Mouse (Mus musculus): Measurements from ENCODE around the gene Acp2. TPM values are rescaled to one million over a fixed set of nuclear protein-coding genes. Genes with fewer than 3 reads are reported as not detected.

The Acp2 gene
- 35.1 and 36.6 TPM in 2 replicates for polyA plus RNA-seq (2015; fragmentation: Nextera tagmentation; extraction: Ambion mirVana)

DNA sequence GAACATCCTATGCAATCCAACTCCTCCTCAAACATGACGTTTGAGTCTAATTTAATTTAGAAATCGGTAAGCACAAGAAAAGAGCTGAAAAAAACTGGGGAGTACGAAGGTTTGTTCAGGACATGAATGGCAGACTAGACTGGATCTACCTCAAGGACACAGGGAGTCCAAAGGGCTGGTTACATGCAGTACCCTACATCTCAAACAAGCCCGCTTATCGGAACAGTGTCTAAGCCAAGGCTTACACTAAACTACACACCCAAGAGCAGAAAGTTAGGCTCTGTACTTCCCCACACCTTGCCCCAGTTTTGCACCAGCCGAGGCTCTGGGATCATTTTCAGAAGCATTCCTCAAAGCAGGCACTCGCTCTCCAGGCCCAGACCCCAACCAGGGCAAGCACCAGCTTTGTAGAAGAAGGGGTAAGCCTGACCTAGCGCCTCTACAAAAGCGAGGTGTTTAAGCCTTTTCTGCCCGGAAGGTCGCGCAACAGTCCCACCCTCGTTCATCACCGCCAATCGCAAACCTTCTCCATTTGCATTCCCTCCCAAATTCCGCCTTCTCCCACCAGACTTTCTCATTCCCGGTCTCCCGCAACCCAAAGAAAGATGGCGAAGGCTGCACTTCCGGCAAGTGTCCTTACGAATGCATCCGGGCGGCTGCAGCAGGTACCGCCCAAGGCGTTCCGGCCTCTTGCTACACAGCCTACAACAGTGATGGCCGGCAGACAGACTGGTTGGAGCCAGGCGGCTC, at the start of gene Acp2, which contains the start of gene Nr1h3:
TSS of gene Acp2 (plus strand) at position 664 of the 750 bp plus-strand sequence.
TSS of gene Nr1h3 (minus strand) at position 613 of the 750 bp plus-strand sequence.
- peak within 1 kb of the TSS; percentile 56 for H3K4me3 ChIP-seq (replicated peaks)
- H3K9me3 ChIP-seq (replicated peaks) = no peaks in the 10 kb centered on the region
- H3K27me3 ChIP-seq (replicated peaks) = no peaks in the 10 kb centered on the region
- peaks cover 32% of the 10 kb centered on the region for H3K4me1 ChIP-seq
- 3% methylated on average over 28 of the region's 28 CpGs for WGBS
- peak within 1 kb of the TSS; percentile 74 for H3K4me2 ChIP-seq
- H3K36me3 ChIP-seq = peaks cover 16% of the 10 kb centered on the region
- ATAC-seq (ENCODE audit: low FRiP score) = peak; percentile 95
- peak within 1 kb of the TSS; percentile 63 for H3K9ac ChIP-seq (replicated peaks)
- H3K27ac ChIP-seq (replicated peaks) = peak within 1 kb of the TSS; percentile 93

DNA sequence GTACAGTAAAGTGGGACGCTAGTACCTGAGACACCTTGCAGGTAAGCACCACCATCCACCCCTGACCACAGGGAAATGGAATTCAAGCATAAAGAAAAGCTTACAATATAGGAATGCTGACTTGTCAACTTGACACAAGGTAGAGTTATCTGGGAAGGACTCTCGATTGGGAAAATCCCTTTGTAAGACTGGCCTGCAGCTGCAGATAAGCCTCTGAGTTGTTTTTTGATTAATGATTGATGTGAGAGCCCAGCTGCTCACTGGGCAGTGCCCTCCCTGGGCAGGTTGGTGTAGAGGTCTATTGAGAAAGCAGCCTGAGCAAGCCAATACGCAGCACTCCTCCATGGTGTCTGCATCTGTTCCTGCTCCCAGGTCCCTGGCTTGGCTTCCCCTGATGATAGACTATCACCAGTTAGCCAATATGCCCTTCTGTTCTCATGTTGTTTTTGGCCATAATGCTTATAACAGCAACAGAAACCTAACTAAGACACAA, 49.8 kb upstream of the Acp2 start:
- no peak overlapping the region for H3K27ac ChIP-seq (replicated peaks)
- H3K9ac ChIP-seq (replicated peaks) = no peak overlapping the region
- H3K27me3 ChIP-seq (replicated peaks) = no peaks in the 10 kb centered on the region
- WGBS = 91% methylated on average over 3 of the region's 3 CpGs
- ATAC-seq (ENCODE audit: low FRiP score) = no peak
- H3K9me3 ChIP-seq (replicated peaks) = no peaks in the 10 kb centered on the region
- H3K36me3 ChIP-seq = peaks cover 76% of the 10 kb centered on the region
- H3K4me2 ChIP-seq = no peak overlapping the region
- no peak overlapping the region for H3K4me3 ChIP-seq (replicated peaks)
- H3K4me1 ChIP-seq = no peaks in the 10 kb centered on the region

DNA sequence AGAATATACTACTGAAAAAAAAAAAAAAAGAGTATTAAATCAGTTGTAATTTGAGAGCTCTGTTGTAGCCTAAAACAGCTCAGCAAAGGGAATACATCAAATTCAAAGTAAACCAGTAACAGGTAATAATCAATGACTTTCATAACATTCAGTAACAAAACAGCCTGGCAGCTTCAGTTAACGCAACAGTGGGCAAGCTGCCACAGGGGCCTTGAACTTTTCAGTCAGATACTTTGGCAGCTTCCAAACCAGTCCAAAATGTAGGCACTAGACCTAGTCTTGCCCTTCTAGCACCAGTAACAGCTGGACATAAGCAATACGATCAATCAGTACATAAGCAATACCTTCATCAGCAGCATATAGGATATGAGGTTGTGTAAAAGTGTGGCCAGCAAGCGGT, 48.6 kb upstream of the Acp2 start:
- no peaks in the 10 kb centered on the region for H3K27me3 ChIP-seq (replicated peaks)
- no peak overlapping the region for H3K9ac ChIP-seq (replicated peaks)
- no peak overlapping the region for H3K27ac ChIP-seq (replicated peaks)
- H3K4me1 ChIP-seq = no peaks in the 10 kb centered on the region
- H3K36me3 ChIP-seq = peaks cover 79% of the 10 kb centered on the region
- H3K4me3 ChIP-seq (replicated peaks) = no peak overlapping the region
- WGBS = 97% methylated on average over 3 of the region's 3 CpGs
- no peak overlapping the region for H3K4me2 ChIP-seq
- H3K9me3 ChIP-seq (replicated peaks) = no peaks in the 10 kb centered on the region
- no peak for ATAC-seq (ENCODE audit: low FRiP score)

DNA sequence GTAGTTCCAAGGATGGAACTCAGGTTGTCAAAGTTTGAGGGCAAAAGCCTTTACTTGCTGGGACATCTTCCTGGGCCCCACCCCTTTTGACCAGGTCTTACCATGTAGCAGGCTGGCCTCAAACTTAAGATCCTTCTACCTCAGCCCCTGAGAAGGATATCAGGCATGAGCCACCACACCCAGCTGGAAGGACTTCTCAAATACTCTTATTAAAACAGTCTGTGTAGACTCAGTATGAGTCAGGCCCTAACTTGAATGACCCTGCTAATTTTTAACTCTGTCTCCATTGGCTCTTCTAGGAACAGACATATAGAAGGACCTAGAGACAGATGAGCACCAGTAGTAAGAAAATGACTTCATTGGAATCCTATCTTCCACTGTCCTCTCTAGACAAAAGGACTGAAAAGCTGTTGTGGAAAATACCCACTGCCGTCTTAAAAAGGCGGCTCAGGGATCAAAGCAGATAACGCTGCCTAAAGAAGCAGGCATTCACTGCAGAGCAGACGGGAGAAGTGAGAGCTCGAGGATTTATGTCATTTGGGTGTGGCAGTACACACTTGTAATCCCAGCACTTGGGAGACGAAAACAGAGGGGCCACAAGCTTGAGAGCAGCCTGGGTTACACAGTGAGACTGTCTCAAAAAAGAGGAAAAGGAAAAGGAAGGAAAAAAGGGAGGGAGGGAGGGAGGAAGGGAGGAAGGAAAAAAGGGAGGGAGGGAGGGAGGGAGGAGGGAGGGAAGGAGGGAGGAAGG, 45.5 kb upstream of the Acp2 start:
- H3K4me2 ChIP-seq = no peak overlapping the region
- WGBS = 16% methylated on average over 6 of the region's 6 CpGs
- no peak for ATAC-seq (ENCODE audit: low FRiP score)
- H3K27me3 ChIP-seq (replicated peaks) = no peaks in the 10 kb centered on the region
- no peaks in the 10 kb centered on the region for H3K4me1 ChIP-seq
- peaks cover 87% of the 10 kb centered on the region for H3K36me3 ChIP-seq
- H3K4me3 ChIP-seq (replicated peaks) = no peak overlapping the region
- H3K9me3 ChIP-seq (replicated peaks) = no peaks in the 10 kb centered on the region
- H3K27ac ChIP-seq (replicated peaks) = no peak overlapping the region
- H3K9ac ChIP-seq (replicated peaks) = no peak overlapping the region

DNA sequence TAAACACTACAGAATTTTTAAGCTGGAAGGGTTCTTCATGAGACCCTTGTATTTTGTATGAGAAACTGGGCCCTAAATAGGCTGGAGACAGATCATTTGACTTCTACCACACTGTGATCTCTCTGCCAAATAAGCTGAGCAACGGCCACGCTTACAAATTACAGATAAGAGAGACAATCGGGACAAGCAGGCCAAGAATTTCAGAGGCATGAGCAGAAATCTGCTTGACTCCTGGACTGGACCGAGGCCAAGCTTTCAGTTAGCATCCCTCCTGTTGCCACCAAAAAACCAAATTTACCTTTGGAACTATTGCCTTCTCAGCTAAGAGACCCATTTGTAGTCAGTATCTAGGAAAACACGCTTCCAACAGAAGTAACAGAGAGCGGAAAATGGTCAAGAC, 42.1 kb upstream of the Acp2 start:
- H3K27me3 ChIP-seq (replicated peaks) = no peaks in the 10 kb centered on the region
- H3K27ac ChIP-seq (replicated peaks) = no peak overlapping the region
- WGBS = 89% methylated on average over 6 of the region's 6 CpGs
- no peaks in the 10 kb centered on the region for H3K9me3 ChIP-seq (replicated peaks)
- no peak for ATAC-seq (ENCODE audit: low FRiP score)
- H3K9ac ChIP-seq (replicated peaks) = no peak overlapping the region
- no peaks in the 10 kb centered on the region for H3K4me1 ChIP-seq
- H3K4me3 ChIP-seq (replicated peaks) = no peak overlapping the region
- H3K36me3 ChIP-seq = peaks cover 90% of the 10 kb centered on the region
- no peak overlapping the region for H3K4me2 ChIP-seq

DNA sequence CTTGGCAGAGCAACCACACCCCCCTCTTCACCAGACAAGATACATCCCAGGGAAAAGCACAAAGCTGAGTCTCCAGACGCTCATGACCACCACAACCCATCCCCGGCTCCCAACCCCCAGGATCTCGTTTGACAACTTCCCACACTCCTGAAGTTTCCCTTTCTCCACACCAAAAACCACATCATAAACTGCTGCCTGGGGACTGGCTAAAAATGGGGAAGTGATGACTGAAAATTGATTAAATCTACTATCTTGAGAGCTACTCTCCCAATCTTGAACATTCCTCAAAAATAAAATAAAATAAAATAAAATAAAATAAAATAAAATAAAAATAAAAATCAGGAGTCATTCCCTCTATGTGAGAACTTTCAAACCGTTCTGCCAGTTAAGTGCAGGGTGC, 39.7 kb upstream of the Acp2 start:
- Histone ChIP-seq H3K4me3 (replicated peaks) (no peak overlapping the region), H3K36me3 (peaks cover 90% of the 10 kb centered on the region), H3K27me3 (replicated peaks) (no peaks in the 10 kb centered on the region), H3K27ac (replicated peaks) (no peak overlapping the region), H3K9ac (replicated peaks) (no peak overlapping the region), H3K4me2 (no peak overlapping the region), H3K4me1 (no peaks in the 10 kb centered on the region), H3K9me3 (replicated peaks) (no peaks in the 10 kb centered on the region)
- no peak for ATAC-seq (ENCODE audit: low FRiP score)
- WGBS = 90% methylated on average over 4 of the region's 4 CpGs

DNA sequence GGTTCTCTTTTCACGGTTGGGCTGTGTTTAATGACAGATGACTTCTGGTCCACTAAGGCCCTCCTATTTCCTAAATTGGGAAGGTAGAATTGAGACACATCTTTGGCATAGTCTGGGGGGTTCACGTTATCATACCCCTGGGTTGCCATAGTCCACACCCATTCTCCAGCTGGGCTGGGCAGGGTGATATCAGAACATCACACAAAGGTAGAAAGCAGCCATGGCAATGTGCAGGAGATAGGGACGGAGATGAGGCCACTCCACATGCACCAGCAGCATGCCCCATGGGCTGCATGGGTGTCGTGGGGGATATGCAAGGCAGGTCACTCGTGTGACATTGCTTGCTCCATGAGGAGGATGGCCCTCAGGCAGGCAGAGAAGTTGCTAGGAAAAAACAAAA, 39.2 kb upstream of the Acp2 start:
- Histone ChIP-seq H3K27me3 (replicated peaks) (no peaks in the 10 kb centered on the region), H3K36me3 (peaks cover 87% of the 10 kb centered on the region), H3K9me3 (replicated peaks) (no peaks in the 10 kb centered on the region), H3K4me2 (no peak overlapping the region), H3K4me1 (no peaks in the 10 kb centered on the region), H3K9ac (replicated peaks) (no peak overlapping the region), H3K4me3 (replicated peaks) (no peak overlapping the region), H3K27ac (replicated peaks) (no peak overlapping the region)
- WGBS = 89% methylated on average over 5 of the region's 5 CpGs
- ATAC-seq (ENCODE audit: low FRiP score) = no peak

DNA sequence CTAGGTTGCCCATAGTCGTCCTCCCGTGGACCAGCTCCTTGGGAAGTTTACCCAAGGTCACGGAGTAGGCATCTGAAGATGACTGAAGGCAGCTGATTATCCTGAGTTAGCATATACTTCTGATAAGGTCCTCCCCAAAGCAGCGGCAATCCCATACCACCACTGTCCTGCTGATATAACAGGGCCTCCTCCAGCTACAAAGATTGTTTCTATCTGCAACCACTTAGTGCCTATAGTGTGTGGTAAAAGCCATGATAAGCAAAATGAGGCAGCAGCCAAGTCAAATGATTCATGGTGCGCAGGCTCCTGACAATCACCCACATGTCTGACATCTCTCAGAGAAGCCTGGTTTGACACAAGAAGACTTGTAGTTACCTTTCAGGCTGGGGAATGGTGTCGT, 37.7 kb upstream of the Acp2 start:
- H3K27ac ChIP-seq (replicated peaks) = no peak overlapping the region
- H3K4me3 ChIP-seq (replicated peaks) = no peak overlapping the region
- peaks cover 89% of the 10 kb centered on the region for H3K36me3 ChIP-seq
- no peak overlapping the region for H3K9ac ChIP-seq (replicated peaks)
- WGBS = 91% methylated on average over 6 of the region's 6 CpGs
- no peak for ATAC-seq (ENCODE audit: low FRiP score)
- H3K27me3 ChIP-seq (replicated peaks) = no peaks in the 10 kb centered on the region
- H3K4me2 ChIP-seq = no peak overlapping the region
- H3K9me3 ChIP-seq (replicated peaks) = no peaks in the 10 kb centered on the region
- no peaks in the 10 kb centered on the region for H3K4me1 ChIP-seq

DNA sequence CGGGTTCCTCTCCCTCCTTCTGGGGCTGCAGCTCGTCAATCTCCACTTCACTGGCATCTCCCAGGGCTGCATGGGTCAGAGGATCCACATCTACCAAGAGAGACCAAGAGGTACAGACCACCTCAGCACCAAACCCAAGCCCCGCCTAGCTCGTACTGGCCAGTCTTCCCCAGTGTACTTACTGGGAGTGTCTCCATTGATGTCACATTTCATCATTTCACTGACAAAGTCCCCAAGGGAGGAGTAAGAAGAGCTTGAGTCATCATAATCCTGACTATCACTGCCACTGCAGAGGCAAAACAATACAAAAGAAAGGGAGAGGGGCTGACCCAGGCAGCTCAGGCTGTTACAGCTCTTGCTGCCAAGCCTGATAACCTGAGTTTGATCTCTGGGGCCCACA, 35.1 kb upstream of the Acp2 start:
- Histone ChIP-seq H3K4me2 (no peak overlapping the region), H3K27ac (replicated peaks) (no peak overlapping the region)

DNA sequence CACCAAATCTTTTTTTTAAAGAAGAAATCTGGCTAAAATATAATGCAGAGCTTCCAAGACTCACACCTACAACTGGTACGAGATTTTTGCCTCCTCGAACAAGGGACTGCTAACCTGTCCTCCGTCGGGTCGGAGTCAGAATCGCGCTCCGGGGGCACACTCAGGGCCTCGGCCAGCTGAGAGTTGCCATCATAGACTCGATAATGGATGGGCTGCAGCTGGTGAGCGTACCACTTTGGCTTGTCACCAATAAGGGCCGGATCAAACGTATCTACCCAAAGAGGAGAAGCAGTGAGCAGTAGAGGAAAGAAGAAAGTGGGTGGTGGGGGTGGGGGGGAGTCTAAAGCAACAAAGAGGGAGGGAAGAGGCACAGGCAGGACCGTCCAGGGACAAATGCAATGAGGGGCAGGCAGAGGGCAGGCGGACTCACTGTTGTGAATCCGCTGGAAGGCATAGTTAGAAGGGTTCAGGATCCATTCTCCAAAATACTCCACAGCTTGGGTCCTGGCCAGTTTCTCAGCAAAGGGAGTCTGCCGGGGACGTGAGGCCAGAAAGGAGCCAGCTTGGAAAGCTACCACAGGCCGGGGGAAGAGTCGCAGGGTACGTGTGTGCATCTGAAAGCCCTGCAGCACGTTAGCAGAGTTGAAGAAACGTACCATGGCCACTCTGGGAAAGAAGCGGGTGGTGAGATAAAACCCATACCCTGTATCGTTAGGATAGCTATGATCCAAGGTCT, 32.9 kb upstream of the Acp2 start:
- Histone ChIP-seq H3K4me2 (no peak overlapping the region), H3K4me1 (no peaks in the 10 kb centered on the region), H3K27me3 (replicated peaks) (no peaks in the 10 kb centered on the region), H3K9me3 (replicated peaks) (no peaks in the 10 kb centered on the region), H3K27ac (replicated peaks) (no peak overlapping the region), H3K36me3 (peaks cover 84% of the 10 kb centered on the region), H3K4me3 (replicated peaks) (no peak overlapping the region), H3K9ac (replicated peaks) (no peak overlapping the region)
- 88% methylated on average over 25 of the region's 25 CpGs for WGBS
- no peak for ATAC-seq (ENCODE audit: low FRiP score)

More for the DNA sequence above, 35.1 kb upstream of the Acp2 start:
- WGBS = 69% methylated on average over 4 of the region's 4 CpGs
- no peaks in the 10 kb centered on the region for H3K4me1 ChIP-seq
- H3K9me3 ChIP-seq (replicated peaks) = no peaks in the 10 kb centered on the region
- no peaks in the 10 kb centered on the region for H3K27me3 ChIP-seq (replicated peaks)
- H3K36me3 ChIP-seq = peaks cover 83% of the 10 kb centered on the region
- ATAC-seq (ENCODE audit: low FRiP score) = no peak
- H3K9ac ChIP-seq (replicated peaks) = no peak overlapping the region
- no peak overlapping the region for H3K4me3 ChIP-seq (replicated peaks)

DNA sequence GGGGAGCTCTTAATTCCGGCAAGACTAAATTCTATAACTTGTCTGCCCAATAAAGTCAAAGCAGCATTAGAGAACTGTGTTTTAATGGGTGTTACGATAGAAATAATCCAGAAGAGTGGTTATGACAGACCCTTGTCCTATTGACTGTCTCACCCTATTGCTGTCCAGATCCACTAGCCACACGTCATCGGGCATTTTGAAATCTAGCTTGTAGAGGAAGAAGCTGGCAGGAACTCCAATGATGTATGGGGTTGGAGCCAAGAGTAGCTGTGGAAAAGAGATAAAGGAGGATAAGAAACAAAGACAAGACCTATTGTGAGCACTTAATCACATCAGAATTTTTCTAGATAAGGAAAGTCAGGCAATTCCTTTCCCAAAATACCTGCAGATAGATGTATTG, 27.2 kb upstream of the Acp2 start:
- H3K4me3 ChIP-seq (replicated peaks) = no peak overlapping the region
- H3K9me3 ChIP-seq (replicated peaks) = no peaks in the 10 kb centered on the region
- no peak overlapping the region for H3K4me2 ChIP-seq
- H3K27me3 ChIP-seq (replicated peaks) = no peaks in the 10 kb centered on the region
- ATAC-seq (ENCODE audit: low FRiP score) = no peak
- WGBS = 93% methylated on average over 4 of the region's 4 CpGs
- no peak overlapping the region for H3K9ac ChIP-seq (replicated peaks)
- no peak overlapping the region for H3K27ac ChIP-seq (replicated peaks)
- peaks cover 12% of the 10 kb centered on the region for H3K4me1 ChIP-seq
- H3K36me3 ChIP-seq = peaks cover 68% of the 10 kb centered on the region
